Mouse (Mus musculus) small intestine, adult 2 months (tissue): ENCODE measurements around the gene Cd8a.

Source experiments
- CTCF ChIP-seq: fragments of 200-500 bp; IDR thresholded peaks from 2 replicates; pipeline ENCODE4 v1.5.1; 2012; ENCODE audit warnings: low read depth, mild to moderate bottlenecking, control low read depth, inconsistent platforms, low read length, moderate library complexity, mixed read lengths; ENCODE audit not compliant: insufficient replicate concordance, insufficient read length; ENCODE audit errors: extremely low read depth
- POLR2A ChIP-seq: fragments of 200-500 bp; IDR thresholded peaks from 2 replicates; pipeline ENCODE4 v1.6.1; 2012; ENCODE audit warnings: low read depth, mild to moderate bottlenecking, control low read depth, inconsistent platforms, low read length, moderate library complexity

DNA sequence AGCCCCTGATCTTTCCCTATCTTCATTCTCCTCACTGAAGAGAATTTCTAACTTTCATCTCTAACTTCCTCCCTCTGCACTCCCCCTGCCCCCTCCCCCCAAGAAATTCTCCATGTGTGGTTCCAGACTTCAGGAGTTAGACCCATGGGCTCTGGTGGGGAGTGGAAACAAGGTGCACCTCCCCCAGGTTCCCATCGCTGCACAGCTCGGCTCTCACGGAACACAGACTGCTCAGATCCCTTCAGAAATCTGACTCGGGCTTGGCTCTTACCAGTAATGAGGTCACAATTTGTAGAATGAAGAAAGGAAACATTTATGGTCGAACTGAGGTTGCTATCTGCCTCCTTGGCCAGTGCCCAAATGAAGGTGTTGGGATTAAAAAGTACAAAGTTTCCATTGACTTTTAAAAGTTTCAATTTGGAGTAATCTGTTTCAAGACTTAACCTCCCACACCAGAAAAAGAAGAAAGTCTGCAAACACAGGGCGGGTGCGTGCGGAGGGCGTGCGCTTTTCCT, 12.0 kb upstream of the Cd8a start:
- no peak for TF ChIP-seq CTCF
- no peak for TF ChIP-seq POLR2A
